Mouse (Mus musculus): ENCODE measurements around the gene Tmc5. TPM values are rescaled to one million over a fixed set of nuclear protein-coding genes. Genes with fewer than 3 reads are reported as not detected.

The Tmc5 gene
- total and polyA plus RNA-seq, 2 experiments from 2014 or later: 0.22 to 0.66 TPM

DNA sequence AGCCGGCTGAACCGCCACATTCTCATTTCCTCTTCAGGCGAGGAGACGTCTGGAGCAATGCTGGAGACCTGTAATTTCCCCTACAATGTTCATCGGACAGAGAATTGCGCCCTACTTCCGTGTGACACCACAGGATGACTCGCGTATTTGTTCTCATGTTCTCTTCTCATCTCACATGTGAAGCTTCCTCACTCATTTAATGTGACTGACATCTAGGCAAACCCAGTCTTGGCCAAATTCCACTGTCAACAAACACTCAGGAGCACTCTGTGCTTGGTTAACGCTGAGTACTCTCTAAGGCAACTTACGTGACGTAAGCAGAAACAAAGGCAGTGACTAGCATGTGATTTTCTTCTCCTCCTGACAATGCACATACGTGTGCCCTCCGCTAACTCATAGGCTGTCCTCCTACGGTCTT, 106.1 kb downstream of the Tmc5 start:
- DNase-seq (ENCODE audit: low spot score) (no peak), ATAC-seq (ENCODE audit: low FRiP score) (no peak)
- H3K36me3 ChIP-seq (ENCODE audit: insufficient read depth, low read length): 0 out of 2 replicates have a peak, but pooled peaks cover 5% of the 10 kb centered on the region
- 93% methylated on average over 15 of the region's 15 CpGs for WGBS
- H3K9me3 ChIP-seq (ENCODE audit: low read length): no peaks in the 10 kb centered on the region
- no peak overlapping the region; the same call in 1 of the 2 replicates for H3K4me2 ChIP-seq (ENCODE audit: low read depth, low read length, poor library complexity, severe bottlenecking)
- H3K4me1 ChIP-seq (ENCODE audit: insufficient read depth, low read length): peaks cover 5% of the 10 kb centered on the region; the same call in 1 of the 2 replicates
- no peak overlapping the region for H3K27ac ChIP-seq (ENCODE audit: low read depth, low read length)
- H3K4me3 ChIP-seq (ENCODE audit: low read depth, low read length): no peak overlapping the region
- TF ChIP-seq CTCF (IDR thresholded peaks at IDR 0.05): no peak
- H3K27me3 ChIP-seq (ENCODE audit: insufficient read depth, low read length): no peaks in the 10 kb centered on the region
- H3K9ac ChIP-seq (replicated peaks; ENCODE audit: low read length, poor library complexity, severe bottlenecking): no peak overlapping the region

GRCm38 (mm10) chr7:118704001-118704850, 107.1 kb downstream of the Tmc5 start:
- WGBS: 76% methylated on average over 9 of the region's 9 CpGs
- Histone ChIP-seq H3K27ac (ENCODE audit: low read depth, low read length) (peak overlapping the region; percentile 91; the same call in 1 of the 2 replicates), H3K4me2 (ENCODE audit: low read depth, low read length, poor library complexity, severe bottlenecking) (peak overlapping the region; percentile 64), H3K36me3 (ENCODE audit: insufficient read depth, low read length) (0 out of 2 replicates have a peak, but pooled peaks cover 4% of the 10 kb centered on the region), H3K4me3 (ENCODE audit: low read depth, low read length) (peak overlapping the region; percentile 64), H3K9ac (replicated peaks; ENCODE audit: low read length, poor library complexity, severe bottlenecking) (peak overlapping the region; percentile 83; the same call in 1 of the 2 replicates), H3K27me3 (ENCODE audit: insufficient read depth, low read length) (no peaks in the 10 kb centered on the region), H3K9me3 (ENCODE audit: low read length) (no peaks in the 10 kb centered on the region), H3K4me1 (ENCODE audit: insufficient read depth, low read length) (peaks cover 5% of the 10 kb centered on the region; the same call in 1 of the 2 replicates)
- DNase-seq (ENCODE audit: low spot score) (no peak), ATAC-seq (ENCODE audit: low FRiP score) (no peak)
- no peak for TF ChIP-seq CTCF (IDR thresholded peaks at IDR 0.05)

DNA sequence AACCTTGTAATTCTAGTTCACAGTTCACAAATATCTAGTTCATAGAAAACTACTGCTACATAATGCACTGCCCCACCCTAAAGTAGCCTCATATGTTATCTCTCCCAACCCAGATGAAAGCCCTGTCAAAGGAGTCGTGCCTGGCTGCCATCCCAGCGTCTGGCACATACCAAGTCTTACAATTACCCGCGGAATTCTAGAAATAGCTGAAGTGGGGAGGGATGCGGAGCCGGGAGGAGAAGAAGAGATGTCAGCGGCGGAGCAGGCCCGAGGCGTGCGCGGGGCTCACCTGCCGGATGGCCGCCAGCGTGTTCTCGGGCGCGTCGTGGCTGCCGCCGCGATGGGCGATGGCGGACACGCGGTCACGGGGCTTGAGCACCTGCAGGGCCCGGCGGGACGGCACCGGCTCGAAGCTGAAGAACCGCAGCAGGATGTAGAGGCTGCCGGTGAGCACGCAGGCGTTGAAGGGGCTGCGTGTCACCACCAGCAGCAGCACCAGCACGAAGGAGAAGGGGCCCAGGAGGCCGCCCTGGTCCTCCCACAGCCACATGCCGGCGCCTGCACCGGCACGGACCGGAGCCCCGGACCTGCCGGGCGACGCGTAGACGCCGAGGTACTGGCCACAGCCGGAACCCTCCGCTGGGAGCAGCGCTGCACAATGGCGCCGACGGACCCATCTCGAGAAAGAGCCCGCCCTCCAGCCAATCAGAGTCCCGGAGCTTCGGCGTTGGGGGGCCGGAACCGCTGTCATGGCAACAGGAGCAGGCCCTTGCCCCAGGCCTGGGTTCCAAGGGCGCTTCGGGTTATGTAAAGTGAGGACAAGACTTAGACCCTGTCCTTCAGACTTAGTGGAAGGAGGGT, 108.2 kb downstream of the Tmc5 start, which contains the start of gene Gde1:
TSS of gene Gde1 (minus strand) at position 678 of the 861 bp plus-strand sequence.
- ATAC-seq (ENCODE audit: low FRiP score): peak; percentile 95
- Histone ChIP-seq H3K4me3 (ENCODE audit: low read depth, low read length) (peak within 1 kb of the TSS; percentile 64), H3K4me2 (ENCODE audit: low read depth, low read length, poor library complexity, severe bottlenecking) (peak within 1 kb of the TSS; percentile 64), H3K36me3 (ENCODE audit: insufficient read depth, low read length) (no peaks in the 10 kb centered on the region), H3K4me1 (ENCODE audit: insufficient read depth, low read length) (peaks cover 5% of the 10 kb centered on the region; the same call in 1 of the 2 replicates), H3K27me3 (ENCODE audit: insufficient read depth, low read length) (no peaks in the 10 kb centered on the region), H3K9ac (replicated peaks; ENCODE audit: low read length, poor library complexity, severe bottlenecking) (peak within 1 kb of the TSS; percentile 83), H3K27ac (ENCODE audit: low read depth, low read length) (peak within 1 kb of the TSS; percentile 91), H3K9me3 (ENCODE audit: low read length) (no peaks in the 10 kb centered on the region)
- peak; percentile 93 for DNase-seq (ENCODE audit: low spot score)
- under 1% methylated on average over 63 of the region's 66 CpGs for WGBS
- TF ChIP-seq CTCF (IDR thresholded peaks at IDR 0.05): peak; percentile 19

- Histone ChIP-seq H3K27me3 (ENCODE audit: insufficient read depth, low read length) (no peaks in the 10 kb centered on the region), H3K9ac (replicated peaks; ENCODE audit: low read length, poor library complexity, severe bottlenecking) (no peak overlapping the region), H3K36me3 (ENCODE audit: insufficient read depth, low read length) (no peaks in the 10 kb centered on the region), H3K4me2 (ENCODE audit: low read depth, low read length, poor library complexity, severe bottlenecking) (peak overlapping the region; percentile 64), H3K9me3 (ENCODE audit: low read length) (no peaks in the 10 kb centered on the region), H3K4me1 (ENCODE audit: insufficient read depth, low read length) (peaks cover 5% of the 10 kb centered on the region; the same call in 1 of the 2 replicates), H3K4me3 (ENCODE audit: low read depth, low read length) (peak overlapping the region; percentile 64), H3K27ac (ENCODE audit: low read depth, low read length) (peak overlapping the region; percentile 91; the same call in 1 of the 2 replicates)
- peak; percentile 12; the same call in 1 of the 2 replicates for ATAC-seq (ENCODE audit: low FRiP score)
- no peak for TF ChIP-seq CTCF (IDR thresholded peaks at IDR 0.05)
- no peak for DNase-seq (ENCODE audit: low spot score)
- 26% methylated on average over 6 of the region's 6 CpGs for WGBS
These were observed 109.0 kb downstream of the Tmc5 start for GRCm38 (mm10) chr7:118706051-118706450.

DNA sequence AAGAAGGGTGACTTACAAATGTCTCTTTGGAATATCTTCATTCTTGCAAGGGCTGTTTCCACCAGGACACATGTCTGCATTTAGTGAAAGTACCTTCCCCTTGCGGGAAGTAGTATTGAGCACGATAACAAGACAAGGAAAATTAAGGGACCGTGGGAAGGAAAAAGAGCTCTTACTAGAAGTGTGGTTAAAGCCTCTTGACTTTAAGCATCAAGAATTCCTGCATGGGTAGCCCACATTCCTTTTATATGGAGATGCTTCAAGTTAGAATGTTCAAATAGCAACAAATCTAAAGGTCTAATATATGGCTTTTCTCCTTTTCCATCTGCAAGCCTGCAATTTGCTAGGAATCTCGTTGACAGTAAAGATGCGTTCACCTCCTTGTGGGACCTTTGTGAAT, 109.4 kb downstream of the Tmc5 start:
- no peaks in the 10 kb centered on the region for H3K9me3 ChIP-seq (ENCODE audit: low read length)
- H3K4me1 ChIP-seq (ENCODE audit: insufficient read depth, low read length): peaks cover 5% of the 10 kb centered on the region; the same call in 1 of the 2 replicates
- ATAC-seq (ENCODE audit: low FRiP score) (no peak), DNase-seq (ENCODE audit: low spot score) (no peak)
- WGBS: 91% methylated on average over 5 of the region's 5 CpGs
- H3K36me3 ChIP-seq (ENCODE audit: insufficient read depth, low read length): no peaks in the 10 kb centered on the region
- H3K4me3 ChIP-seq (ENCODE audit: low read depth, low read length): no peak overlapping the region
- no peak overlapping the region for H3K9ac ChIP-seq (replicated peaks; ENCODE audit: low read length, poor library complexity, severe bottlenecking)
- H3K4me2 ChIP-seq (ENCODE audit: low read depth, low read length, poor library complexity, severe bottlenecking): no peak overlapping the region
- no peaks in the 10 kb centered on the region for H3K27me3 ChIP-seq (ENCODE audit: insufficient read depth, low read length)
- TF ChIP-seq CTCF (IDR thresholded peaks at IDR 0.05): no peak
- H3K27ac ChIP-seq (ENCODE audit: low read depth, low read length): no peak overlapping the region
